Mouse (Mus musculus) spleen, adult 2 months (tissue): ENCODE data around the gene Nabp2.

Experiments
- CTCF ChIP-seq: fragments of 200-500 bp; IDR thresholded peaks from 2 replicates; pipeline ENCODE4 v1.5.1; 2011; ENCODE audit warnings: mild to moderate bottlenecking, inconsistent platforms; ENCODE audit not compliant: insufficient read depth, insufficient read length, insufficient replicate concordance; ENCODE audit errors: extremely low read depth
- POLR2A ChIP-seq: fragments of 200-500 bp; IDR thresholded peaks from 2 replicates; pipeline ENCODE4 v1.6.1; 2011; ENCODE audit warnings: low read depth, low read length, inconsistent platforms

GRCm38 (mm10) chr10:128429454-128429853 lies 18.2 kb upstream of the Nabp2 start:
- TF ChIP-seq CTCF (no peak), POLR2A (no peak)
